Mouse (Mus musculus) lung, adult 2 months (tissue): ENCODE measurements around the gene Ptprt.

Source experiments
- CTCF ChIP-seq: fragments of 200-500 bp; IDR thresholded peaks from 2 replicates; pipeline ENCODE4 v1.5.1; 2011; ENCODE audit warnings: mild to moderate bottlenecking, low read length, control low read depth; ENCODE audit not compliant: insufficient read depth
- POLR2A ChIP-seq: fragments of 200-500 bp; IDR thresholded peaks from 2 replicates; pipeline ENCODE4 v1.6.1; 2011; ENCODE audit warnings: low read depth, mild to moderate bottlenecking, control low read depth, low read length, borderline replicate concordance; ENCODE audit errors: extremely low read depth

GRCm38 (mm10) chr2:161499097-161499899, 1161.6 kb downstream of the Ptprt start:
- TF ChIP-seq CTCF = no peak
- no peak for TF ChIP-seq POLR2A
